Comparison of ENCODE assay signal across 17 mouse cellular contexts in genomic region chr4:53915326-53915725, GRCm38 (mm10).
DNase-seq lines count a peak whose midpoint lies in the region; ATAC-seq and TF ChIP-seq lines count a peak whose summit lies in the region.
"Had no signal": no experiment of that assay in that cellular context is flagged by ENCODE, and none has a peak within 500 bp of the region (broad histone marks: within the 10 kb centered on the region; RNA-seq: fewer than 3 reads in every experiment).

No protein-coding gene starts in this region.

- no peak for TF ChIP-seq CTCF in heart, adult 2 months (IDR thresholded peaks at IDR 0.05)

- H3K27ac ChIP-seq in kidney, embryonic 16.5 days (ENCODE audit: low read length) = no peak overlapping the region
- no peak overlapping the region for H3K27ac ChIP-seq in liver, embryonic 12.5 days
- H3K27ac ChIP-seq in hindbrain, embryonic 16.5 days (ENCODE audit: low read depth, low read length) = no peak overlapping the region
- no peak overlapping the region for H3K27ac ChIP-seq in heart, adult 2 months
- H3K27ac ChIP-seq: embryonic facial prominence, embryonic 15.5 days; forebrain, embryonic 10.5 days; midbrain, embryonic 12.5 days had no signal

- intact Hi-C loops in heart, adult 2 months (cut with DNase I) = loop anchor here (5.0 kb wide), 1 partner anchor 33 kb away; no protein-coding TSS in a partner anchor

- no peak overlapping the region for H3K4me3 ChIP-seq in kidney, embryonic 16.5 days (ENCODE audit: low read length)
- H3K4me3 ChIP-seq in liver, embryonic 12.5 days = no peak overlapping the region
- H3K4me3 ChIP-seq in hindbrain, embryonic 16.5 days (ENCODE audit: low read length) = no peak overlapping the region
- H3K4me3 ChIP-seq in heart, adult 2 months = no peak overlapping the region
- H3K4me3 ChIP-seq: embryonic facial prominence, embryonic 15.5 days; forebrain, embryonic 10.5 days; midbrain, embryonic 12.5 days had no signal

- no peak for ATAC-seq in kidney, embryonic 16.5 days (ENCODE audit: low FRiP score, low TSS enrichment)
- ATAC-seq in granulocyte monocyte progenitor cell, adult 5-6 weeks (replicated peaks; ENCODE audit: poor library complexity, severe bottlenecking) = peak; percentile 70
- ATAC-seq in neutrophil, adult 5-6 weeks (ENCODE audit: extremely low read depth, insufficient number of reproducible peaks, low FRiP score, poor library complexity, severe bottlenecking) = peak; percentile 74
- ATAC-seq in liver, embryonic 12.5 days = no peak
- ATAC-seq in hindbrain, embryonic 16.5 days = no peak
- ATAC-seq: intestine, embryonic 16.5 days; liver, postnatal 0 days had no signal

- DNase-seq in kidney, postnatal 10 days = peak; percentile 21
- peak; percentile 64 for DNase-seq in CD4-positive helper T cell, adult 2 months (ENCODE audit: low read depth, low spot score)
- no peak for DNase-seq in heart, adult 2 months
- DNase-seq: adrenal gland, adult 8-10 months; cerebellum, adult 11-12 months; embryo, embryonic 11 days; gastrocnemius, postnatal 14 days; liver, postnatal 0 days had no signal

- H3K36me3 ChIP-seq in kidney, embryonic 16.5 days (ENCODE audit: insufficient read depth, low read length) = no peaks in the 10 kb centered on the region
- H3K36me3 ChIP-seq in liver, embryonic 12.5 days = no peaks in the 10 kb centered on the region
- H3K36me3 ChIP-seq in hindbrain, embryonic 16.5 days (ENCODE audit: control insufficient read depth, insufficient read depth, low read length) = no peaks in the 10 kb centered on the region
- no peaks in the 10 kb centered on the region for H3K36me3 ChIP-seq in heart, adult 2 months (ENCODE audit: control insufficient read depth, insufficient read depth, low read length)
- H3K36me3 ChIP-seq: embryonic facial prominence, embryonic 15.5 days; forebrain, embryonic 10.5 days; midbrain, embryonic 12.5 days had no signal

- TF ChIP-seq POLR2A in heart, adult 2 months (IDR thresholded peaks at IDR 0.05; ENCODE audit: insufficient read depth, low read depth, low read length) = no peak

- H3K79me2 ChIP-seq in heart, adult 2 months (replicated peaks; ENCODE audit: control insufficient read depth, insufficient read depth, low read length) = no peaks in the 10 kb centered on the region

- H3K4me1 ChIP-seq in kidney, embryonic 16.5 days (ENCODE audit: insufficient read depth, low read length) = no peaks in the 10 kb centered on the region
- no peaks in the 10 kb centered on the region for H3K4me1 ChIP-seq in liver, embryonic 12.5 days
- H3K4me1 ChIP-seq in hindbrain, embryonic 16.5 days (ENCODE audit: control insufficient read depth, insufficient read depth, low read depth, low read length) = no peaks in the 10 kb centered on the region
- H3K4me1 ChIP-seq in heart, adult 2 months (ENCODE audit: control insufficient read depth, insufficient read depth, low read length) = no peaks in the 10 kb centered on the region
- H3K4me1 ChIP-seq: embryonic facial prominence, embryonic 15.5 days; forebrain, embryonic 10.5 days; midbrain, embryonic 12.5 days had no signal

- no peak overlapping the region for H3K4me2 ChIP-seq in kidney, embryonic 16.5 days (replicated peaks; ENCODE audit: low read depth, low read length)
- H3K4me2 ChIP-seq in liver, embryonic 12.5 days = no peak overlapping the region
- no peak overlapping the region for H3K4me2 ChIP-seq in hindbrain, embryonic 16.5 days (ENCODE audit: low read length)
- H3K4me2 ChIP-seq: embryonic facial prominence, embryonic 15.5 days; midbrain, embryonic 12.5 days had no signal

- no peaks in the 10 kb centered on the region for H3K27me3 ChIP-seq in kidney, embryonic 16.5 days (ENCODE audit: insufficient read depth, low read length)
- H3K27me3 ChIP-seq in liver, embryonic 12.5 days (replicated peaks) = no peaks in the 10 kb centered on the region
- H3K27me3 ChIP-seq in hindbrain, embryonic 16.5 days (replicated peaks; ENCODE audit: control insufficient read depth, insufficient read depth, low read length) = no peaks in the 10 kb centered on the region
- no peaks in the 10 kb centered on the region; the same call in 1 of the 2 replicates for H3K27me3 ChIP-seq in heart, adult 2 months (ENCODE audit: control insufficient read depth, insufficient read depth, low read length)
- H3K27me3 ChIP-seq: embryonic facial prominence, embryonic 15.5 days; midbrain, embryonic 12.5 days had no signal

- no peaks in the 10 kb centered on the region for H3K9me3 ChIP-seq in kidney, embryonic 16.5 days (ENCODE audit: low read length)
- no peaks in the 10 kb centered on the region for H3K9me3 ChIP-seq in liver, embryonic 12.5 days (replicated peaks)
- no peaks in the 10 kb centered on the region for H3K9me3 ChIP-seq in hindbrain, embryonic 16.5 days (ENCODE audit: control insufficient read depth, low read length)
- H3K9me3 ChIP-seq: embryonic facial prominence, embryonic 15.5 days; forebrain, embryonic 10.5 days; midbrain, embryonic 12.5 days had no signal

- H3K9ac ChIP-seq in kidney, embryonic 16.5 days (replicated peaks; ENCODE audit: low read length) = no peak overlapping the region
- H3K9ac ChIP-seq in liver, embryonic 12.5 days = no peak overlapping the region
- no peak overlapping the region for H3K9ac ChIP-seq in hindbrain, embryonic 16.5 days (ENCODE audit: low read depth, low read length)
- H3K9ac ChIP-seq in heart, adult 2 months (ENCODE audit: low read depth, low read length) = no peak overlapping the region
- H3K9ac ChIP-seq: embryonic facial prominence, embryonic 15.5 days; liver, postnatal 0 days; midbrain, embryonic 12.5 days had no signal

- no peak for TF ChIP-seq EP300 in heart, adult 2 months (IDR thresholded peaks at IDR 0.05; ENCODE audit: insufficient read depth, low read depth, low read length)

Comparison
In these comparisons a context has a peak if more than half of its experiments do, and no peak if none do; other contexts are left out.
1. DNase-seq: peak in kidney, postnatal 10 days (single experiment) and CD4-positive helper T cell, adult 2 months (single experiment); none in heart, adult 2 months (0 of 2).
2. ATAC-seq: peak in granulocyte monocyte progenitor cell, adult 5-6 weeks (single experiment) and neutrophil, adult 5-6 weeks (single experiment); none in kidney, embryonic 16.5 days (single experiment), liver, embryonic 12.5 days (single experiment) and hindbrain, embryonic 16.5 days (single experiment).